Mouse (Mus musculus): ENCODE measurements around the gene Fgfr2. TPM values are rescaled to one million over a fixed set of nuclear protein-coding genes. Genes with fewer than 3 reads are reported as not detected.
A peak's percentile ranks its signal among the peaks of the same experiment; 100 is the strongest.
"Not testable (repeated sequence)": the region's sequence is repeated elsewhere in the genome, so short reads cannot be mapped to it uniquely, and the experiment has no call there.

Fgfr2 gene
- polyA plus RNA-seq, 1 experiment, result 1.7 TPM

- no peaks in the 10 kb centered on the region for H3K27me3 ChIP-seq (ENCODE audit: control insufficient read depth, insufficient read depth, insufficient read length)
- no peak overlapping the region for H3ac ChIP-seq (ENCODE audit: control insufficient read depth, insufficient read length, low read depth)
- H3K4me3 ChIP-seq (ENCODE audit: insufficient read depth, poor library complexity, severe bottlenecking), result no peak overlapping the region
- no peaks in the 10 kb centered on the region for H3K36me3 ChIP-seq (ENCODE audit: control insufficient read depth, insufficient read depth)
- no peaks in the 10 kb centered on the region for H3K79me3 ChIP-seq (ENCODE audit: low read depth)
- no peaks in the 10 kb centered on the region for H3K79me2 ChIP-seq (ENCODE audit: control insufficient read depth, insufficient read depth)
- TF ChIP-seq MAX (IDR thresholded peaks at IDR 0.05) (no peak), FOSL1 (IDR thresholded peaks at IDR 0.05; ENCODE audit: insufficient read depth, low read length, poor library complexity, severe bottlenecking) (no peak), MYOD1 (IDR thresholded peaks at IDR 0.05; ENCODE audit: control insufficient read depth, insufficient read length, low read depth) (no peak), MYOG (IDR thresholded peaks at IDR 0.05; ENCODE audit: control insufficient read depth, extremely low read depth, insufficient read length) (no peak), CTCF (IDR thresholded peaks at IDR 0.05; ENCODE audit: control insufficient read depth, insufficient read depth, insufficient read length) (no peak), CEBPB (IDR thresholded peaks at IDR 0.05; ENCODE audit: low read depth) (no peak), USF1 (IDR thresholded peaks at IDR 0.05; ENCODE audit: low read depth) (no peak)
Measured at GRCm38 (mm10) chr7:131114434-131114833, 2008.7 kb downstream of the Fgfr2 start.

DNA sequence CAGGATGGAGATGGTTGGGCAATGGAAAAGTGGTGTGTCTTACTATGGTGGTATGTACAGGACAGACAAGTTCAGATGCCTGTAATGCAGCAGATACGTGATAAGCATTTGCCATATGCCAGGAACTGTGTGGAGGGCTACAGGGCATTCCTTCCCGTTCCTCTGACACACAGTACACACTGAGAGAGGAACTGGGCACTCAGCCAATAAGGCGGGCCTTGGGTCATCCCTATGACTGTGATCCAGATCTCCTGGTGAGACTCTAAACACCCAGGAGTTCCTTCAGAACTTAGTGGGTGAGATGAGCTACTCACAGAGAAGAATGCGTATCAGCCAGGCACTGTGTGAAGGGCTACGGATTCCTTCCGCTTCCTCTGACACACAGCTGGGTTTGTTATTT is 2009.5 kb downstream of the Fgfr2 start:
- no peaks in the 10 kb centered on the region for H3K79me2 ChIP-seq (ENCODE audit: control insufficient read depth, insufficient read depth)
- H3K79me3 ChIP-seq (ENCODE audit: low read depth), result no peaks in the 10 kb centered on the region
- H3K36me3 ChIP-seq (ENCODE audit: control insufficient read depth, insufficient read depth), result no peaks in the 10 kb centered on the region
- no peak overlapping the region for H3ac ChIP-seq (ENCODE audit: control insufficient read depth, insufficient read length, low read depth)
- H3K4me3 ChIP-seq (ENCODE audit: insufficient read depth, poor library complexity, severe bottlenecking), result no peak overlapping the region
- H3K27me3 ChIP-seq (ENCODE audit: control insufficient read depth, insufficient read depth, insufficient read length), result no peaks in the 10 kb centered on the region
- TF ChIP-seq MAX (IDR thresholded peaks at IDR 0.05) (no peak), MYOG (IDR thresholded peaks at IDR 0.05; ENCODE audit: control insufficient read depth, extremely low read depth, insufficient read length) (no peak), USF1 (IDR thresholded peaks at IDR 0.05; ENCODE audit: low read depth) (no peak), FOSL1 (IDR thresholded peaks at IDR 0.05; ENCODE audit: insufficient read depth, low read length, poor library complexity, severe bottlenecking) (no peak), CTCF (IDR thresholded peaks at IDR 0.05; ENCODE audit: control insufficient read depth, insufficient read depth, insufficient read length) (no peak), MYOD1 (IDR thresholded peaks at IDR 0.05; ENCODE audit: control insufficient read depth, insufficient read length, low read depth) (no peak), CEBPB (IDR thresholded peaks at IDR 0.05; ENCODE audit: low read depth) (no peak)

- Histone ChIP-seq H3K79me2 (ENCODE audit: control insufficient read depth, insufficient read depth) (no peaks in the 10 kb centered on the region), H3ac (ENCODE audit: control insufficient read depth, insufficient read length, low read depth) (no peak overlapping the region), H3K4me3 (ENCODE audit: insufficient read depth, poor library complexity, severe bottlenecking) (no peak overlapping the region), H3K27me3 (ENCODE audit: control insufficient read depth, insufficient read depth, insufficient read length) (no peaks in the 10 kb centered on the region), H3K36me3 (ENCODE audit: control insufficient read depth, insufficient read depth) (no peaks in the 10 kb centered on the region), H3K79me3 (ENCODE audit: low read depth) (no peaks in the 10 kb centered on the region)
- no peak for TF ChIP-seq MYOG (IDR thresholded peaks at IDR 0.05; ENCODE audit: control insufficient read depth, extremely low read depth, insufficient read length)
- TF ChIP-seq CTCF (IDR thresholded peaks at IDR 0.05; ENCODE audit: control insufficient read depth, insufficient read depth, insufficient read length), result peak; percentile 29
Measured at GRCm38 (mm10) chr7:131112486-131112885, 2010.7 kb downstream of the Fgfr2 start.

DNA sequence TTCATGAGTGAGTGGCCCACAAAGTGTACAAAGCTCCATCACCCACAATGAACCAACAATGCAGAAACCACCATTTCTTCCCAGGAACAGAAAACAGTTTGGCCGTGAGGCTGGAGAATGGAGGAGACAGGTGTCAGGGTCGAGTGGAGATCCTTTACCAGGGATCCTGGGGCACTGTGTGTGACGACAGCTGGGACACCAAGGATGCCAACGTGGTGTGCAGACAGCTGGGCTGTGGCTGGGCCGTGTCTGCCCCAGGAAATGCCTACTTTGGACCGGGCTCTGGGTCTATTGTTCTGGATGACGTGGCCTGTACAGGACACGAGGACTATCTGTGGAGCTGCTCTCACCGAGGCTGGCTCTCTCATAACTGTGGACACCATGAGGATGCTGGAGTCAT is 2040.7 kb downstream of the Fgfr2 start:
- H3K27me3 ChIP-seq (ENCODE audit: control insufficient read depth, insufficient read depth, insufficient read length), result peaks cover 14% of the 10 kb centered on the region
- not testable (repeated sequence) for H3K4me3 ChIP-seq (ENCODE audit: insufficient read depth, poor library complexity, severe bottlenecking); H3ac ChIP-seq (ENCODE audit: control insufficient read depth, insufficient read length, low read depth); H3K79me3 ChIP-seq (ENCODE audit: low read depth); H3K79me2 ChIP-seq (ENCODE audit: control insufficient read depth, insufficient read depth); H3K36me3 ChIP-seq (ENCODE audit: control insufficient read depth, insufficient read depth)

- H3K79me2 ChIP-seq (ENCODE audit: control insufficient read depth, insufficient read depth), result no peaks in the 10 kb centered on the region
- H3K36me3 ChIP-seq (ENCODE audit: control insufficient read depth, insufficient read depth), result no peaks in the 10 kb centered on the region
- no peak overlapping the region for H3ac ChIP-seq (ENCODE audit: control insufficient read depth, insufficient read length, low read depth)
- H3K79me3 ChIP-seq (ENCODE audit: low read depth), result no peaks in the 10 kb centered on the region
- TF ChIP-seq CTCF (IDR thresholded peaks at IDR 0.05; ENCODE audit: control insufficient read depth, insufficient read depth, insufficient read length), result no peak
- TF ChIP-seq USF1 (IDR thresholded peaks at IDR 0.05; ENCODE audit: low read depth), result no peak
- no peak for TF ChIP-seq CEBPB (IDR thresholded peaks at IDR 0.05; ENCODE audit: low read depth)
- no peak for TF ChIP-seq FOSL1 (IDR thresholded peaks at IDR 0.05; ENCODE audit: insufficient read depth, low read length, poor library complexity, severe bottlenecking)
- no peak for TF ChIP-seq MAX (IDR thresholded peaks at IDR 0.05)
- TF ChIP-seq MYOG (IDR thresholded peaks at IDR 0.05; ENCODE audit: control insufficient read depth, extremely low read depth, insufficient read length), result no peak
- no peak for TF ChIP-seq MYOD1 (IDR thresholded peaks at IDR 0.05; ENCODE audit: control insufficient read depth, insufficient read length, low read depth)
- H3K4me3 ChIP-seq (ENCODE audit: insufficient read depth, poor library complexity, severe bottlenecking), result no peak overlapping the region
- H3K27me3 ChIP-seq (ENCODE audit: control insufficient read depth, insufficient read depth, insufficient read length), result no peaks in the 10 kb centered on the region
Measured at GRCm38 (mm10) chr7:131075956-131076355, 2047.2 kb downstream of the Fgfr2 start.

GRCm38 (mm10) chr7:131074098-131074497 is 2049.1 kb downstream of the Fgfr2 start:
- not testable (repeated sequence) for H3K4me3 ChIP-seq (ENCODE audit: insufficient read depth, poor library complexity, severe bottlenecking); H3K79me2 ChIP-seq (ENCODE audit: control insufficient read depth, insufficient read depth); H3K36me3 ChIP-seq (ENCODE audit: control insufficient read depth, insufficient read depth); H3ac ChIP-seq (ENCODE audit: control insufficient read depth, insufficient read length, low read depth); H3K79me3 ChIP-seq (ENCODE audit: low read depth); H3K27me3 ChIP-seq (ENCODE audit: control insufficient read depth, insufficient read depth, insufficient read length)
- TF ChIP-seq MYOD1 (IDR thresholded peaks at IDR 0.05; ENCODE audit: control insufficient read depth, insufficient read length, low read depth), result peak; percentile 24

DNA sequence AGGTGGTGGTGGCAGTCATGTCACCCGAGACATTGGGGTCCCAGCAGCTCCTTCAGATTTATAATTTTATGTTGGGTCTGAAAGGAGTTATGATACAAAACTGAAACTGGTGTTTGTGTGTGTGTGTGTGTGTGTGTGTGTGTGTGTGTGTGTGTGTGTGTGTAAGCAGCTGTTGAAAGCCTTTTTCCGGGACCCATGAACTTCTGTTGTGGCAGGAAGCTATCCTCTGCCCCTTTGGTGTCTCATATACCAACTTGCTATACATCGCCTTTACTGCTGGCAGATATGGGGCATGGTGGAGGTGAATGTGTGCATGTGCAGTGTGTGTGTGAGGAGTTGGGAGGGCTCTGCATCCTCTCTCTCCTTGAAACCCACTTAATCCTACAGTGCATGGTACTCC is 2049.7 kb downstream of the Fgfr2 start:
- not testable (repeated sequence) for H3K79me3 ChIP-seq (ENCODE audit: low read depth); H3K4me3 ChIP-seq (ENCODE audit: insufficient read depth, poor library complexity, severe bottlenecking); H3K27me3 ChIP-seq (ENCODE audit: control insufficient read depth, insufficient read depth, insufficient read length); H3ac ChIP-seq (ENCODE audit: control insufficient read depth, insufficient read length, low read depth); H3K36me3 ChIP-seq (ENCODE audit: control insufficient read depth, insufficient read depth); H3K79me2 ChIP-seq (ENCODE audit: control insufficient read depth, insufficient read depth)

DNA sequence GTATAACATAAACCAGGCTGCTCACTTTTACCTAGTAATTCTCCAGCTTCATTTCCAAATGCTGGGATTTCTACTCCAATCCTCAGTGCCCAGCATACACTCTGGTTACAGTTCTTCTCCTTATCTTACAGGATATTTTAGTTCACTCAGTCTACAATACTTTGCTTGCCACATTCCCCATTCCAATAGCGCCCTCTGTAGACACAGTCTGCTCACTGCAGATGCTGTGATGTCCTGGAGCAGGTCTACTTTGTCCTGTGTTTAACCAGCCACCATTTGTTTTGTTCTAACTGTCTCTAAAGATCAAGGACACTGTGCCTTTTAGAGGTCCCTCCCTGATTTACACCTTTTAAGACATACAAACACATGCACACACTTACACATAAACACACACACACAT is 2055.0 kb downstream of the Fgfr2 start:
- H3K36me3 ChIP-seq (ENCODE audit: control insufficient read depth, insufficient read depth); H3ac ChIP-seq (ENCODE audit: control insufficient read depth, insufficient read length, low read depth); H3K79me2 ChIP-seq (ENCODE audit: control insufficient read depth, insufficient read depth); H3K27me3 ChIP-seq (ENCODE audit: control insufficient read depth, insufficient read depth, insufficient read length); H3K79me3 ChIP-seq (ENCODE audit: low read depth); H3K4me3 ChIP-seq (ENCODE audit: insufficient read depth, poor library complexity, severe bottlenecking): not testable (repeated sequence)
